Comparison of ENCODE assay signal across 24 mouse cellular contexts in genomic region chr5:132302778-132303177, GRCm38 (mm10).
DNase-seq lines count a peak whose midpoint lies in the region; ATAC-seq and TF ChIP-seq lines count a peak whose summit lies in the region.
"Had no signal": no experiment of that assay in that cellular context is flagged by ENCODE, and none has a peak within 500 bp of the region (broad histone marks: within the 10 kb centered on the region; RNA-seq: fewer than 3 reads in every experiment).

No protein-coding gene starts in this region.

- H3K4me3 ChIP-seq in liver, embryonic 12.5 days, result no peak overlapping the region
- no peak overlapping the region for H3K4me3 ChIP-seq in liver, postnatal 0 days (ENCODE audit: low read depth, low read length)
- H3K4me3 ChIP-seq in liver, embryonic 13.5 days (replicated peaks), result no peak overlapping the region
- H3K4me3 ChIP-seq: embryonic facial prominence, embryonic 13.5 days; embryonic facial prominence, embryonic 15.5 days; erythroblast, embryonic 14.5 days; forebrain, embryonic 10.5 days; forebrain, embryonic 12.5 days had no signal

- no peak overlapping the region for H3K27ac ChIP-seq in liver, embryonic 12.5 days
- no peak overlapping the region for H3K27ac ChIP-seq in liver, postnatal 0 days (ENCODE audit: low read depth)
- no peak overlapping the region for H3K27ac ChIP-seq in liver, embryonic 13.5 days
- H3K27ac ChIP-seq: embryonic facial prominence, embryonic 13.5 days; embryonic facial prominence, embryonic 15.5 days; forebrain, embryonic 10.5 days; forebrain, embryonic 12.5 days had no signal

- H3K4me1 ChIP-seq in liver, embryonic 12.5 days, result no peaks in the 10 kb centered on the region; the same call in 1 of the 2 replicates
- H3K4me1 ChIP-seq in liver, postnatal 0 days (ENCODE audit: insufficient read depth), result no peaks in the 10 kb centered on the region; the same call in 1 of the 2 replicates
- peaks cover 9% of the 10 kb centered on the region for H3K4me1 ChIP-seq in liver, embryonic 13.5 days (replicated peaks)

- no peaks in the 10 kb centered on the region for H3K27me3 ChIP-seq in liver, embryonic 12.5 days (replicated peaks)
- no peaks in the 10 kb centered on the region for H3K27me3 ChIP-seq in liver, postnatal 0 days (ENCODE audit: insufficient read depth, low read length)
- no peaks in the 10 kb centered on the region for H3K27me3 ChIP-seq in liver, embryonic 13.5 days
- H3K27me3 ChIP-seq: embryonic facial prominence, embryonic 13.5 days; embryonic facial prominence, embryonic 15.5 days had no signal

- peak; percentile 30; the same call in 1 of the 2 replicates for ATAC-seq in liver, embryonic 12.5 days
- ATAC-seq in liver, postnatal 0 days, result no peak
- peak; percentile 47 for ATAC-seq in liver, embryonic 13.5 days (ENCODE audit: low read depth)
- peak; percentile 64 for ATAC-seq in megakaryocyte-erythroid progenitor cell, adult 5-6 weeks (replicated peaks; ENCODE audit: low FRiP score, low TSS enrichment, poor library complexity, severe bottlenecking)
- ATAC-seq: activated CD4-positive, CD25-positive, alpha-beta regulatory T cell, adult 4 months; forebrain, embryonic 14.5 days; forebrain, embryonic 16.5 days; Patski had no signal

- H3K36me3 ChIP-seq in liver, embryonic 12.5 days, result no peaks in the 10 kb centered on the region
- H3K36me3 ChIP-seq in liver, postnatal 0 days (replicated peaks; ENCODE audit: insufficient read depth, low read length), result no peaks in the 10 kb centered on the region
- no peaks in the 10 kb centered on the region for H3K36me3 ChIP-seq in liver, embryonic 13.5 days
- H3K36me3 ChIP-seq: embryonic facial prominence, embryonic 13.5 days; embryonic facial prominence, embryonic 15.5 days; forebrain, embryonic 10.5 days; forebrain, embryonic 12.5 days had no signal

- no peak for TF ChIP-seq EP300 in liver, postnatal 0 days (IDR thresholded peaks at IDR 0.05; ENCODE audit: low read depth)

- 44% methylated on average over 4 of the region's 4 CpGs for WGBS in liver, embryonic 12.5 days (ENCODE audit: insufficient replicate concordance)
- 75% methylated on average over 4 of the region's 4 CpGs for WGBS in liver, postnatal 0 days (ENCODE audit: insufficient replicate concordance)
- WGBS in liver, embryonic 13.5 days (ENCODE audit: insufficient replicate concordance), result 36% methylated on average over 4 of the region's 4 CpGs

- no peak for TF ChIP-seq CTCF in liver, postnatal 0 days (IDR thresholded peaks at IDR 0.05; ENCODE audit: low read depth)

- no peak overlapping the region for H3K4me2 ChIP-seq in liver, embryonic 12.5 days
- H3K4me2 ChIP-seq in liver, postnatal 0 days (ENCODE audit: low read depth, low read length), result no peak overlapping the region
- H3K4me2 ChIP-seq in liver, embryonic 13.5 days, result no peak overlapping the region
- H3K4me2 ChIP-seq: embryonic facial prominence, embryonic 13.5 days; embryonic facial prominence, embryonic 15.5 days; forebrain, embryonic 12.5 days had no signal

- DNase-seq in liver, postnatal 0 days, result no peak
- DNase-seq in liver, embryonic 13.5 days, result no peak
- no peak for DNase-seq in cerebellum, postnatal 25 days
- DNase-seq in spleen, postnatal 36 days (ENCODE audit: low spot score in 2 of 2), result no peak
- DNase-seq: adrenal gland, adult 8-10 months; adrenal gland, postnatal 14 days; adrenal gland, postnatal 36 days; cerebellum, adult 11-12 months; cerebellum, adult 2 months; cerebellum, adult 9-10 months; cerebellum, postnatal 10 days; cerebellum, postnatal 36 days; embryo, embryonic 11 days had no signal

- no peaks in the 10 kb centered on the region for H3K9me3 ChIP-seq in liver, embryonic 12.5 days (replicated peaks)
- H3K9me3 ChIP-seq in liver, postnatal 0 days (ENCODE audit: low read length), result no peaks in the 10 kb centered on the region
- no peaks in the 10 kb centered on the region for H3K9me3 ChIP-seq in liver, embryonic 13.5 days (replicated peaks)
- H3K9me3 ChIP-seq: embryonic facial prominence, embryonic 13.5 days; embryonic facial prominence, embryonic 15.5 days; forebrain, embryonic 10.5 days; forebrain, embryonic 12.5 days had no signal

- no peak overlapping the region for H3K9ac ChIP-seq in liver, embryonic 12.5 days
- H3K9ac ChIP-seq in liver, postnatal 0 days (replicated peaks), result no peak overlapping the region
- no peak overlapping the region for H3K9ac ChIP-seq in liver, embryonic 13.5 days
- H3K9ac ChIP-seq: embryonic facial prominence, embryonic 13.5 days; embryonic facial prominence, embryonic 15.5 days; forebrain, embryonic 12.5 days had no signal
